Mouse (Mus musculus) E14TG2a.4 (cell line): ENCODE measurements at regions not wholly inside any gene's neighbourhood (a gene's known extent, or its start where the extent isn't known, plus 50 kb on each side); places are given as distances from the start of the nearest gene placed in this dataset.

Experiments
- H3K27me3 ChIP-seq: 2 replicates; pipeline ENCODE4 v1.6.1; 2014; ENCODE audit warnings: low read length, control low read depth; ENCODE audit not compliant: insufficient read depth
- H3K36me3 ChIP-seq: 2 replicates; pipeline ENCODE4 v1.6.1; 2014; ENCODE audit warnings: low read length, control low read depth; ENCODE audit not compliant: insufficient read depth
- H3K4me1 ChIP-seq: replicated peaks from 2 replicates; pipeline ENCODE4 v1.6.1; 2014; ENCODE audit warnings: low read depth, low read length, control low read depth
- H3K4me3 ChIP-seq: replicated peaks from 2 replicates; pipeline ENCODE4 v1.5.1; 2014; ENCODE audit warnings: mild to moderate bottlenecking, low read length
- H3K9me3 ChIP-seq: 2 replicates; pipeline ENCODE4 v1.6.1; 2014; ENCODE audit warnings: low read length, control low read depth
- CTCF ChIP-seq: conservative IDR thresholded peaks from 2 replicates; pipeline ENCODE4 v1.5.1; 2014; ENCODE audit warnings: low read length
- NANOG ChIP-seq: IDR thresholded peaks from 2 replicates; pipeline ENCODE4 v1.6.1; 2014; ENCODE audit warnings: borderline replicate concordance, low read length, mixed read lengths
- POU5F1 ChIP-seq: IDR thresholded peaks from 2 replicates; pipeline ENCODE4 v1.6.1; 2014; ENCODE audit warnings: low read length, borderline replicate concordance

- H3K36me3 ChIP-seq = no peaks in the 10 kb centered on the region
- peaks cover 10% of the 10 kb centered on the region for H3K9me3 ChIP-seq
- peaks cover 27% of the 10 kb centered on the region for H3K4me1 ChIP-seq
- peaks cover 3% of the 10 kb centered on the region; the same call in 1 of the 2 replicates for H3K27me3 ChIP-seq
- H3K4me3 ChIP-seq = no peak overlapping the region
- TF ChIP-seq CTCF = peak; percentile 48
- no peak for TF ChIP-seq POU5F1
These were observed 123.4 kb upstream of the Ccnd2 start for GRCm38 (mm10) chr6:127275430-127275784.

DNA sequence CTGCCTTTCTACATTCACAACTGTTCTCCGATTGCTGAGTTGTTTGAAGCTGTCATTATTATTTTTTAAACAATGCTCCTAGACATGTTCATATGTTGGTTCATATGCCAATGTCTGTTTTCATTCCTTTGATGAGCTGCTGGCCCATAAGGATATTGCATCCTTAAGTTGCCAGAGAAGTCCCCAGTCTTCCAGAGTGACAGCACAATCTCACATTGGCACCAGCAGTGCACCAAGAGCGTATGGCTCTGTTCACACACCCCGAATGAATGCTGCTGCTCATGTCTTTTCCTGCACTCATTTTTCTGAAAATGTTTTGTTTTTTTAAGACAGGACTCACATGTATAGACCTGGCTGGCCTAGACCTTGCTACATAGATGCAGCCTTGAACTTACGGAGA, 124.4 kb upstream of the Ccnd2 start:
- TF ChIP-seq POU5F1 (no peak), NANOG (no peak), CTCF (no peak)
- Histone ChIP-seq H3K4me3 (no peak overlapping the region), H3K4me1 (peaks cover 18% of the 10 kb centered on the region), H3K36me3 (no peaks in the 10 kb centered on the region), H3K9me3 (peaks cover 14% of the 10 kb centered on the region), H3K27me3 (peaks cover 3% of the 10 kb centered on the region; the same call in 1 of the 2 replicates)

DNA sequence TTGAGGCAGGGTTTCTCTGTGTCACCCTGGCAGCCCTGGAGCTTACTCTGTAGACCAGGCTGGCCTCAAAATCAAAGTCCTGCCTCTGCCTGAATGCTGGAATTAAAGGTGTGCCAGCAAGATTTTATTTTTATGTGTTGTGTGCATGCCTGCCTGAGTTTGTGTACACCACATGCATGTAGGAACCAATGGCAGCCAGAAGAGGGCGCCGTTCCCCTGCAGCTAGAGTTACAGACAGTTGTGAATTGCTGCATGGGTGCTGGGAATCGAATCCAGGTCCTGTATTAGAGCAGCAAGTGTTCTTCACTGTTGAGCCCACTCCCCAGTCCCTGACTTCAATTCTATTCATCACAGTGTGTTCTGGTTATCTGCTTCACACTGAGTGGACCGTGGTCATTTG, 126.4 kb upstream of the Ccnd2 start:
- TF ChIP-seq NANOG = no peak
- TF ChIP-seq CTCF = peak; percentile 53
- no peak for TF ChIP-seq POU5F1
- Histone ChIP-seq H3K27me3 (peaks cover 2% of the 10 kb centered on the region; the same call in 1 of the 2 replicates), H3K36me3 (no peaks in the 10 kb centered on the region), H3K4me3 (no peak overlapping the region), H3K4me1 (peaks cover 6% of the 10 kb centered on the region; the same call in 1 of the 2 replicates), H3K9me3 (peaks cover 14% of the 10 kb centered on the region)

- peaks cover 5% of the 10 kb centered on the region; the same call in 1 of the 2 replicates for H3K9me3 ChIP-seq
- no peak for TF ChIP-seq NANOG
- TF ChIP-seq POU5F1 = no peak
- no peak for TF ChIP-seq CTCF
- H3K27me3 ChIP-seq = peaks cover 20% of the 10 kb centered on the region
- peaks cover 11% of the 10 kb centered on the region for H3K4me1 ChIP-seq
- H3K36me3 ChIP-seq = no peaks in the 10 kb centered on the region
- no peak overlapping the region for H3K4me3 ChIP-seq
These were observed 132.2 kb upstream of the Ccnd2 start for GRCm38 (mm10) chr6:127284226-127284625.

GRCm38 (mm10) chr6:127286681-127287476, 134.9 kb upstream of the Ccnd2 start:
- no peak for TF ChIP-seq NANOG
- TF ChIP-seq CTCF = no peak
- no peak for TF ChIP-seq POU5F1
- no peaks in the 10 kb centered on the region for H3K36me3 ChIP-seq
- H3K9me3 ChIP-seq = no peaks in the 10 kb centered on the region
- peaks cover 35% of the 10 kb centered on the region for H3K27me3 ChIP-seq
- peaks cover 5% of the 10 kb centered on the region; the same call in 1 of the 2 replicates for H3K4me1 ChIP-seq
- H3K4me3 ChIP-seq = no peak overlapping the region

GRCm38 (mm10) chr6:127288946-127289345, 137.0 kb upstream of the Ccnd2 start:
- Histone ChIP-seq H3K9me3 (no peaks in the 10 kb centered on the region), H3K36me3 (no peaks in the 10 kb centered on the region), H3K4me3 (no peak overlapping the region), H3K4me1 (peaks cover 5% of the 10 kb centered on the region; the same call in 1 of the 2 replicates), H3K27me3 (peaks cover 35% of the 10 kb centered on the region)
- no peak for TF ChIP-seq POU5F1
- TF ChIP-seq NANOG = no peak
- TF ChIP-seq CTCF = no peak

- no peaks in the 10 kb centered on the region for H3K36me3 ChIP-seq
- H3K4me3 ChIP-seq = no peak overlapping the region
- no peaks in the 10 kb centered on the region for H3K9me3 ChIP-seq
- TF ChIP-seq NANOG = no peak
- TF ChIP-seq POU5F1 = no peak
- no peak for TF ChIP-seq CTCF
- peaks cover 5% of the 10 kb centered on the region; the same call in 1 of the 2 replicates for H3K4me1 ChIP-seq
- peaks cover 29% of the 10 kb centered on the region for H3K27me3 ChIP-seq
These were observed 139.9 kb upstream of the Ccnd2 start for GRCm38 (mm10) chr6:127291937-127292336.

DNA sequence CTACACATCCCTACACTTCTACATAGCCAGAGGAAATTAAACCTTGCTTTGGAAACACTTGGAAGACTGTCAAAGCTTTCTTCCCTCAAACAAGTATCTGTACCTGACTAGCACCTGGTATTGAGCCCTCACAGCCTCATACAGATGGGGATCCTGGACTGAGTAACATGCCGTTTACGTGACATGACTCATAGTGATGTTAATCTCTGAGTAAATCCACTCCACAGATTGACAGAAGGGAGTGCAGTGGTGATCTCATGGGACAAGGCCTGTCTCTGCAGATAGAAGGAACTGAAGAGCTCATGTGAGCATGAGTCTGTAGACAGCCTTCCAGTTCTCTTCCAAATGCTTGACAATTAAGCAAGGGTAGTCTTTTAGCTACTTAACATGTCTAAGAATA, 141.8 kb upstream of the Ccnd2 start:
- Histone ChIP-seq H3K4me1 (peaks cover 3% of the 10 kb centered on the region; the same call in 1 of the 2 replicates), H3K36me3 (no peaks in the 10 kb centered on the region), H3K9me3 (no peaks in the 10 kb centered on the region), H3K27me3 (peaks cover 22% of the 10 kb centered on the region), H3K4me3 (no peak overlapping the region)
- TF ChIP-seq CTCF (no peak), NANOG (no peak), POU5F1 (no peak)

DNA sequence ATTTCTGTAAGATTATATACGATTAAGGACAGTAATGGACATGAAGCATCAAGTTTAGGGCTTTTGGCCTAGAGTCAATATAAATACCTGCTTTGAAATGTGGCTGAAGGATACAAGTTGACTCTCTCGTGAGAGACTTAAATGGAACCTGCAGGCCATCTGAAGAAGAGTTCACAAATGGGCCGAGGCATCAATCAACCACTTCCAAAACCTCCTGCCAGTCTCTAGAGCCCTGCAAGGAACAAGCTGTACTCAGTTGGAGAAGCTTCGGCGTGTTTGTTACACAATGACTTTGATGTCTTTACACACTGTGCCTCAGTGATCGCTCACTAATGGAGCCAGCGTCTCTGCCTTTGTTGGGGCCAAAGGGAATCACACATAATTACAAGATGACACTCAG, 146.1 kb upstream of the Ccnd2 start:
- Histone ChIP-seq H3K4me3 (no peak overlapping the region), H3K4me1 (no peaks in the 10 kb centered on the region), H3K36me3 (no peaks in the 10 kb centered on the region), H3K27me3 (no peaks in the 10 kb centered on the region; the same call in 1 of the 2 replicates), H3K9me3 (no peaks in the 10 kb centered on the region)
- no peak for TF ChIP-seq CTCF
